Mouse (Mus musculus) kidney, adult 18-20 months (tissue): ENCODE measurements around the gene Mboat7.

ENCODE experiments used
- DNase-seq: peaks from one replicate; pipeline ENCODE4 v3.0.0; 2021

The Mboat7 gene

DNA sequence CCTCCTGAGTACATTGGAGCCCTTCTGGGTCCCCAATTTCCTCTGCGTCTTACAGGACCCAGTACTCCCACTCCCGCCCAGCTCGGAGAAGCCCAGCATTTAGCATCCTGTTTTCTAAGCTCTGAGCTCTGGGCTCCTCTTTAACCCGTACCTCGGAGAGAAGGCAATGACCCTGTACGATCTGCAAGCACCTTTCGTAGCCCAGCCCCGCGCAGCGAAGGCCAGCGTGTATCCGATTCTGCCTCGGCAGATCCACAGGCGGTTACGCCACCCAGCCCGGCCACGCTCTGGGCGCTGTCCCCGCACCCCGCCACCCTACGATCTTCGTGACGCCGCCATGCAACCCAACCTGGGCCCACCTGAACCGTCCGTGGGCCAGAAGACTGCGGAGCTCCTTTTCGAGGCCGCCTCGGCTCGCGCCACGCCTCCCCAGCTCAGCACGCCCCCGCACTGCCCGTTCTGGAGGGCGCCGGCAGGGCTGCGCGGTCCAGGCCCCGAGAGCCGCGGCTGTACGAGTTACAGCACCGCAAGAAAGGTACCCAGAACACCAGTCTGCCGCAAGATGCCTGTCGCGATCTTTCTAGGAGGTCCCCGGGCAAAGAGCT lies 839 bp downstream of the Mboat7 start, which contains the start of gene Tsen34:
TSS of gene Tsen34 (plus strand) at position 482 of the 605 bp plus-strand sequence.
- DNase-seq = no peak

GRCm38 (mm10) chr7:3691919-3692318 lies 1.4 kb downstream of the Mboat7 start:
- no peak for DNase-seq

GRCm38 (mm10) chr7:3685400-3686187 lies 7.7 kb downstream of the Mboat7 start:
- DNase-seq = no peak

- no peak for DNase-seq
These were observed 8.6 kb downstream of the Mboat7 start for GRCm38 (mm10) chr7:3684698-3685097.

DNA sequence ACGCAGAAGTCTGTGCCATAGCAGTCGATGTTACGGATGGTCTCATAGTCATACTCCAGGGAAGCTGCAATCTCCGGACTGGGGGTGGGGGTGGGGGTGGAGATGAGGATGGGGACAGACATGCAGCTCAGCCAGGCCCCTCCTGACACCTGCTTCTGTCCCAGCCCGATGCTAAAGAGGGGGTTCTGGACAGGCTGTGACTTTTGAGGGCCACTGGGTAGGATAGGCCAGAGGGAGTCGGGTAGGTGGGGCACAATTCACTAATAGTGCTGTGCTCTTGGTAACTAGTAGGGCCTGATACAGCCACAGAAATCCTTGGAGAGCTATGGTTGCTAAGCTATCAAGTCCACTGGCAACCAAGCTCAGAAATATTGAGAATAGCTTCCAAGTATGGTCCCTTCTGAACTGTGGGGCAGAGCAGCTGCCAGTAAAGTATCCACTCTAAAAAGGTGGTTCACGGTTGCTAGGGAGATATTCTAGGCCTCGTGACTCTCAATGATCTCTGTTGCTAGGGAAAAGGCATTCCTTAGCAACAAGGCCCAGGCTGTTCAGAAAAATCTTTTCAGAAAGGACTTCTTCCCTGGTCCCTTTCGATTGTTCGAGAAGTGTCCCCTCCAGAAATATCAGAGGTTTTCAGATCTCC lies 9.3 kb downstream of the Mboat7 start:
- no peak for DNase-seq

DNA sequence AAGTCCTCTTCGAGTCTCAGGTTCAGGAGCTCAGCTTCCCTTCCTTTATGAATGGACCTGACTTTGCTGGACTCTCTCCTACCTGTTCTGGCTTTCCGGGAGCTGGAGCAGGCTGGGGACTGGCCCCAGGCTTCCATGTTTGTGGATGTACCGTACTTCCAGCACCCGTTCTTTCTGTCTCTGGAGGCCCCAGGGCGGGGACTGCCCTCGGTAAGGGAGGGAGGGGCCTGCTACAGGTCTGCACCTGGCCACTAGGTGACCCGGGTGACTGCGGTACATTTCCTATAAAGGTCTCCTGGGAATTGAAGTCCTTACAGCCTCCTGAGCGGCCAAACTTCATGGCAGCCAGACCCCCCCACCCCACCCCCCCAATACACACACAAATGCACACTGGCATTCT lies 16.0 kb downstream of the Mboat7 start, which contains the start of gene Tmc4:
TSS of gene Tmc4 (minus strand) at position 212 of the 400 bp plus-strand sequence.
- peak; percentile 65 for DNase-seq

DNA sequence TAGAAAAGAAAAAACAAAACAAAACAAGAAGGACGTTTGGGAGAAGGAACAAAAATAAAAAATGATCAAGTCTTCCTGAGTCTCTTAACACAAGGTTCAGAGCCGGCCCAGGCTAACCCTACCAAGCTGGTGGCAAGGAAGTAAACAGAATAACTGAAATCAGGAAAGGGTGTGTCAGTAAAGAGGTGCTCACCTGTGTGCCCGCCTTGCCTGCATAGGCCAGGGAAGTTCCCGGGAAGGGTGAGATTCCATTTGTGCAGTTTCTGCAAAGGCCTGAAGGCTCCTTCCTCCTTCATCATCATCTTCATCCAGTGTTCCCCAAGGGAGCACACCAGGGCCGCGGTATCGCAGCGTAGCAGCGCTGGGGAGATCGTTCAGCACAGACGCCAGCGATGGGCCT lies 17.0 kb downstream of the Mboat7 start:
- DNase-seq = no peak

GRCm38 (mm10) chr7:3675228-3675548 lies 18.1 kb downstream of the Mboat7 start:
- DNase-seq = no peak

DNA sequence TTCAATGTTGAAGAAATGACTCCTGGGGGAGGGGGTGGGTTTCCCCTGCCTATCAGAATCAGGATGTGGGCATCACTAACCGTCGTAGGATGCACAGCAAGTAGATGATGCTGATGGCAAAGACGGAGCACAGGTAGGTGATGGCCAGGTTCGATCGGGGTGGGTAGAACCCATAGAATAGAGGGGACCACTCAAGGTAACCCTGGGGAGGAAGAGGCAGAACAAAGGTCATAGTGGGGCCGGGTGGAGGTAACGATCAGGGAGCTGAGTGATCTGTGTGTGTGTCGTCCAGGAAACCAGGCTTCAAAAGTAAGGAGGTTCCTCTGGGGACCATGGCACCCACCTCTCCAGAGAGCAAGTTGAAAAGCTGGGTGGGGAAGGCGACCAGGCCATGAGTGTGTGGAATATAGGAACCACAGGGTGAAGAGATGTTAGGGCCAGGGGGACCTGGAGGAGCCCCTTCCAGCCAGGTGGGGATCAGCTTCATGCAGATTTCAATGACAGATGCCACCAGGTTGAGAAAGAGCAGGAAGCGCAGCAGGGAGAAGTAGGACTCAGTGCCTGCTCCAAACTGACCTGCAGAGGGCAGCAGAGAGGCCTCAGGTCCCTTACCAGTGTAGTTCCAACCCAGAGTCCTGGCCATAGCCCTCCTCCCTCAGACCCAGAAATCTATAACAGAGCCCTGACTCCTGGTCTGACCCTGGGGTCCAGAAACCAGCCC lies 18.7 kb downstream of the Mboat7 start:
- peak; percentile 85 for DNase-seq

GRCm38 (mm10) chr7:3666921-3667391 lies 26.4 kb downstream of the Mboat7 start:
- no peak for DNase-seq

DNA sequence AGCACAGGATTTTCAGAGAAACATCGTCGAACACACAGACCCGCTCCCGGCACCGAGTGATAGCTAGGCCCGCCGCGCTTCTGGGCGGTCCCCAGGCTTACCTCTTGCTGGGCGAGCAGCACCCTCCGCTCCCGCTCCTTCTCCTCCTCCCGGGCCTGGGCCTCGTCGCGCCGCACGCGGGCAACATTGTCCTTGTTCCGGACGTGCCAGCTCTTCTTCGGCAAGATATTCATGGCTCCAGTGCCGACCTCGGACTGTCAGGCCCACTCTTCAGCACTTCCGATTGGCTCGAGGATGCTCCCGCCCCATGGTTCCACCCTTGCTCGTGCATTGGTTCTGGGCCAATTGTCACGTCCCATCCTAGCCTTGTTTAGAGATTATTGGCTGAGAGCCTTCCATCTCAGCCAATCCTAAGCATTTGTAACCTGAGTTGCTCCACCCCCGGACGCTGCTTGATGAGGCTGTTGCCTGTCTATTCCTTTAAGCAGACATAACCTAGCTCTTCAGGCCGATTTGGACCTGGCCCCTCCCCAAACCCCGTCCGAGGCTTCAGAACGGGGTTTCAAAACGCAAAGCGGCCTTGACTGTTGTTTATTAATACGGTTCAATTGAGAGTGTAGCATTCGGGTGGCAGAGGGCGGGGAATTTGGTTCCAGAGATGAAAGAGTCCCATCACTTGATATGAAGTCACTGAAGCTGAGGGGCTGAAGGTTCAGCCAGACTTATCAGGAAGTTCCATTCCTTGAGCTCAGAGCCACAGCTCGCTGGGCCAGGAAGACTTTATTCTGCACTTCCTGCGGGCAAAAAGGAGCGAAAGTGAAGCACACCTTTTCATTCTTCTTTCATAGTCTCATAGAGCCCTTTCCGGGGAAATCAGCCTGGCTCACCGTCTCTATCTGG lies 27.9 kb downstream of the Mboat7 start, which contains the start of gene Leng1:
TSS of gene Leng1 (minus strand) at position 626 of the 900 bp plus-strand sequence.
- DNase-seq = peak; percentile 96

DNA sequence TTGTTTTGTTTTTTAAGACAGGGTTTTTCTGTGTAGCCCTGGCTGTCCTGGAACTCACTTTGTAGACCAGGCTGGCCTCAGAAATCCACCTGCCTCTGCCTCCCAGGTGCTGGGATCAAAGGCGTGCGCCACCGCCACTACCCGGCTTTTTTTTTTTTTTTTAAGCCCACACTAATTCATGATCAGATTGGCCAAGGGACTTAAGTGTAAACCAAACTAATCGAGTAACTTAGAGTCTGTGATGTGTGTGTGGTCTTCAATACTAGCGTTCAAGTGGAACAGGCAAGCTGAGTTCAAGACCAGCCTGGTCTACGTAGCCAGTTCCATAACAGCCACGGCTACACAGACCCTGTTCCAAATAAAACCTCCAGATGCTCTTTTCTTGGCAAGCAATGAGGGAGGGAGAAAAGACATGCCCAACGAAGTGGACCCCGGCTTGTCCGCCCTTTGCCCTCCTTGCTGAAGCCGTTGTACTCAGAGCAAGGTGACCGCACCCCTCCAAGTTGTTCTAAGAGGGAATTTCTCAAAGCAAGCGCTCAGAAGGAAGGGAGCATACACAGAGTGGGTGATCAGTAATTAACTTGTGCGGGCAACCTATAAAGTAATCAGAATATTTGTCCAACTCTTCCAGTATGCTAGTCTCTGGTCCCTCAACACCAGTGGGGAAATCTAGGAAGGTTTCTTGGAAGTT lies 28.7 kb downstream of the Mboat7 start:
- peak; percentile 50 for DNase-seq

- DNase-seq = no peak
These were observed 34.7 kb downstream of the Mboat7 start for GRCm38 (mm10) chr7:3658578-3658977.

DNA sequence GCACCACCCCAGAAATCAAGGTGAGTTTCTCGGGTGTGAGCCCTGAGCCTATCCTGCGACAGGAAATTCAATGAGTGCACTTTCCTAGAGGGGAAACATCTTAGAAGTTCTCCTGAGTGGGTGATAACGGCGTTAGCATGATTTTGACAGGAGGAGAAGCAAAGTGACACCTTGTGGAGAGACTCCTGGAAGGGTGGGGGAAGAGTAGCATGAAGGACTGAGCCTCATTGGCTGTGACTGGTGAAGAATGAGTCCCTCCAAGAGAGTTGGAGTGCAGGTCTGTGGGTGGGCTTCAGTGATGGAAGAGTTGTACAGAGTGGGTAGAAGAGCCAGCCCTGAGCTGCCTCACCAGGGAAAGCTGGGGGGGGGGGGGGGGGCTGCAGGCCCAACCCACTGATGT lies 36.4 kb downstream of the Mboat7 start:
- no peak for DNase-seq

- no peak for DNase-seq
These were observed 46.7 kb downstream of the Mboat7 start for GRCm38 (mm10) chr7:3646641-3647040.

GRCm38 (mm10) chr7:3646188-3646587 lies 47.1 kb downstream of the Mboat7 start:
- no peak for DNase-seq

GRCm38 (mm10) chr7:3645488-3646025 lies 47.8 kb downstream of the Mboat7 start:
- no peak for DNase-seq

DNA sequence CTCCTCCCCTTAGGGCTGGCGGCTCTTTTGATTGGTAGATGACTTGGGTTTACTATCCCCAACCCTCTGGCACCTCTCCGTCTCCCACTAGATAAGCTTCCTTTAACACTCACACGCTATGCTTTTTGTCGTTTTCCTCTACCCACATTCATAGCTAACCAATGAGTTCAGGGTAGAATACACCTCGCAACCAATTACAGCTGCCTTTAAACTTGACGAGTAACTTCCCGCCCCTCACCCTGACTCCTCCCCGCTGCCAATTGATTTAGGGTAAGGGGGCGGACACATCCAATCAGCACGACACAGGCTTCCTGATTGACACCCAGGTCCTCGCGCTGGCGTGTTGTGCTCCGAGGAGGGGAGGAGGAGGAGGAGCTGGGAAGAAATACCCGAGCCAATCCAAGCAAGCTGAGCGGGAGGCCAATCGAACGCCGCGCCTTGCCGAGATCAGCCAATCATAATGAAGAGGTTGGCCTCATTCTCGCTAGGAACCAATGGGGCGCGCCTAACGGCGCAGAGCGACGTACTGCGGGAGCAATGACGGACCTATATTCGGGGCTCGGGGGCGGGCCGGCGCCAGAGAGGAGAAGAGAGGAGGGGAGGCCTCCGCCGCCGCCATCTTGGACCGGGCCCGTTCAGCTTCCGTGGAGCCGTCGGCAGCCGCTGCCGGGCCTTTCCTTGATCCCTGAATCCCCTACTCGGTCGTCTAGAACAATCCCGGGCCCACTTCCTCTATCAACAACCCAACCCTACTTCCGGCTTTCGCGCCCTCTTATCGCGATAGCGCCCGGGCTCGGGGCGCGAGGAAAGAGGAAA lies 48.4 kb downstream of the Mboat7 start, which contains the start of gene Cnot3:
TSS of gene Cnot3 (plus strand) at position 597 of the 816 bp plus-strand sequence.
- DNase-seq = peak; percentile 96

- DNase-seq = no peak
These were observed 49.0 kb downstream of the Mboat7 start for GRCm38 (mm10) chr7:3644348-3644671.

GRCm38 (mm10) chr7:3643843-3644242 lies 49.5 kb downstream of the Mboat7 start:
- DNase-seq = no peak
